Mouse (Mus musculus) kidney, adult 8-10 months (tissue): ENCODE data around the gene Galnt6.

Source experiments
- DNase-seq, 2 experiments: peaks; one replicate each; pipeline ENCODE4 v3.0.0; 2022

The Galnt6 gene

GRCm38 (mm10) chr15:100680381-100680780 lies 48.8 kb downstream of the Galnt6 start:
- peak in 1 of 2 experiments; percentile 33 for DNase-seq

- peak; percentile 83 to 91 for DNase-seq
These were observed 50.2 kb downstream of the Galnt6 start for GRCm38 (mm10) chr15:100679005-100679404.

GRCm38 (mm10) chr15:100678581-100678980 lies 50.6 kb downstream of the Galnt6 start:
- peak; percentile 85 to 90 for DNase-seq

GRCm38 (mm10) chr15:100677675-100678074 lies 51.5 kb downstream of the Galnt6 start:
- DNase-seq: no peak

GRCm38 (mm10) chr15:100676521-100676920 lies 52.7 kb downstream of the Galnt6 start:
- no peak for DNase-seq

- no peak for DNase-seq
These were observed 53.7 kb downstream of the Galnt6 start for GRCm38 (mm10) chr15:100675486-100675885.

GRCm38 (mm10) chr15:100674566-100674965 lies 54.6 kb downstream of the Galnt6 start:
- DNase-seq: no peak

GRCm38 (mm10) chr15:100673585-100674391 lies 55.4 kb downstream of the Galnt6 start:
- DNase-seq: no peak

GRCm38 (mm10) chr15:100670833-100671232 lies 58.3 kb downstream of the Galnt6 start:
- DNase-seq: no peak

- DNase-seq: no peak
These were observed 59.2 kb downstream of the Galnt6 start for GRCm38 (mm10) chr15:100670004-100670403.

GRCm38 (mm10) chr15:100669337-100669736 lies 59.8 kb downstream of the Galnt6 start, which contains the start of gene Bin2:
Gene Bin2 (minus strand): TSS chr15:100669553.
- DNase-seq: no peak

- no peak for DNase-seq
These were observed 61.2 kb downstream of the Galnt6 start for GRCm38 (mm10) chr15:100667871-100668545.

- DNase-seq: no peak
These were observed 61.8 kb downstream of the Galnt6 start for GRCm38 (mm10) chr15:100667420-100667819.

- DNase-seq: no peak
These were observed 62.3 kb downstream of the Galnt6 start for GRCm38 (mm10) chr15:100666851-100667250.

- no peak for DNase-seq
These were observed 62.9 kb downstream of the Galnt6 start for GRCm38 (mm10) chr15:100666219-100666696.

GRCm38 (mm10) chr15:100665411-100666218 lies 63.6 kb downstream of the Galnt6 start:
- DNase-seq: no peak

- DNase-seq: no peak
These were observed 64.3 kb downstream of the Galnt6 start for GRCm38 (mm10) chr15:100664813-100665274.

- no peak for DNase-seq
These were observed 68.4 kb downstream of the Galnt6 start for GRCm38 (mm10) chr15:100660805-100661204.

GRCm38 (mm10) chr15:100660306-100660705 lies 68.9 kb downstream of the Galnt6 start:
- DNase-seq: peak; percentile 70 to 75

GRCm38 (mm10) chr15:100655201-100655600 lies 74.0 kb downstream of the Galnt6 start:
- DNase-seq: no peak

- DNase-seq: no peak
These were observed 74.9 kb downstream of the Galnt6 start for GRCm38 (mm10) chr15:100654271-100654670.

- DNase-seq: no peak
These were observed 77.6 kb downstream of the Galnt6 start for GRCm38 (mm10) chr15:100651610-100652009.

- no peak for DNase-seq
These were observed 79.1 kb downstream of the Galnt6 start for GRCm38 (mm10) chr15:100650111-100650510.
